Mouse (Mus musculus): ENCODE results near the gene Lgals1.

GRCm38 (mm10) chr15:78899409-78899739 lies 27.2 kb upstream of the Lgals1 start, which contains the start of gene Gm49510:
- TF ChIP-seq POLR2AphosphoS2 (IDR thresholded peaks at IDR 0.05; ENCODE audit: insufficient read length, low read depth), result no peak
- TF ChIP-seq POLR2A (IDR thresholded peaks at IDR 0.05; ENCODE audit: insufficient read length, low read depth), result no peak
- no peak for TF ChIP-seq MAX (IDR thresholded peaks at IDR 0.05; ENCODE audit: low read depth)
- TF ChIP-seq CEBPB (IDR thresholded peaks at IDR 0.05; ENCODE audit: insufficient read depth, poor library complexity, severe bottlenecking), result no peak
- no peak for TF ChIP-seq SRF (IDR thresholded peaks at IDR 0.05; ENCODE audit: control insufficient read depth, insufficient read length, low read depth)
- TF ChIP-seq TCF3 (IDR thresholded peaks at IDR 0.05; ENCODE audit: insufficient read length, low read depth), result no peak
- no peak for TF ChIP-seq TCF12 (IDR thresholded peaks at IDR 0.05; ENCODE audit: insufficient read depth, poor library complexity, severe bottlenecking)
- no peak for TF ChIP-seq MYOD1 (IDR thresholded peaks at IDR 0.05; ENCODE audit: control insufficient read depth in 1 of 3, insufficient read length in 2 of 3, low read depth in 2 of 3)
- no peak for TF ChIP-seq USF1 (IDR thresholded peaks at IDR 0.05; ENCODE audit: low read depth)
- TF ChIP-seq E2F4 (IDR thresholded peaks at IDR 0.05; ENCODE audit: insufficient read depth), result no peak
- TF ChIP-seq REST (IDR thresholded peaks at IDR 0.05; ENCODE audit: insufficient read depth, insufficient read length), result no peak
- TF ChIP-seq MYOG (IDR thresholded peaks at IDR 0.05; ENCODE audit: control insufficient read depth in 1 of 3, insufficient read depth in 1 of 3, insufficient read length in 2 of 3, low read depth in 2 of 3), result no peak
